Mouse (Mus musculus) lung, embryonic 16.5 days (tissue): ENCODE measurements around the gene Tpr. TPM values are rescaled to one million over a fixed set of nuclear protein-coding genes. Genes with fewer than 3 reads are reported as not detected.
A peak's percentile ranks its signal among the peaks of the same experiment; 100 is the strongest.

ENCODE experiments used
- ATAC-seq: fragments of 200-750 bp; cut with Nextera tagmentation; 2 replicates; pipeline ENCODE4 v1.8.0; 2017; ENCODE audit warnings: low read depth, mild to moderate bottlenecking, moderate library complexity
- H3K27ac ChIP-seq: fragments of 300-500 bp; sonication (generic); 2 replicates; pipeline ENCODE4 v1.5.1; 2014; ENCODE audit warnings: mild to moderate bottlenecking, control low read depth, low read length
- H3K27me3 ChIP-seq: fragments of 300-500 bp; sonication (generic); 2 replicates; pipeline ENCODE4 v1.6.1; 2014; ENCODE audit warnings: low read depth, low read length, mixed read lengths; ENCODE audit not compliant: control insufficient read depth, insufficient read depth
- H3K36me3 ChIP-seq: fragments of 300-500 bp; sonication (generic); 2 replicates; pipeline ENCODE4 v1.6.1; 2014; ENCODE audit warnings: low read length; ENCODE audit not compliant: control insufficient read depth, insufficient read depth
- H3K4me1 ChIP-seq: fragments of 300-500 bp; sonication (generic); replicated peaks from 2 replicates; pipeline ENCODE4 v1.6.1; 2014; ENCODE audit warnings: low read length, mixed read lengths; ENCODE audit not compliant: control insufficient read depth, insufficient read depth
- H3K4me2 ChIP-seq: fragments of 300-500 bp; sonication (generic); 2 replicates; pipeline ENCODE4 v1.6.1; 2014; ENCODE audit warnings: low read depth, low read length, control low read depth
- H3K4me3 ChIP-seq: fragments of 300-500 bp; sonication (generic); 2 replicates; pipeline ENCODE4 v1.5.1; 2014; ENCODE audit warnings: mild to moderate bottlenecking, low read length, control low read depth
- H3K9ac ChIP-seq: fragments of 300-500 bp; sonication (generic); 2 replicates; pipeline ENCODE4 v1.6.1; 2014; ENCODE audit warnings: low read length, control low read depth
- H3K9me3 ChIP-seq: fragments of 300-500 bp; sonication (generic); 2 replicates; pipeline ENCODE4 v1.6.1; 2016; ENCODE audit warnings: low read length; ENCODE audit not compliant: control insufficient read depth
- WGBS: fragments of 180-500 bp; shearing (Covaris S2); extraction: QIAGEN DNeasy Blood & Tissue Kit; methylation state at CpG from one replicate; pipeline ENCODE4 v1.1.7; 2014; 5-methylcytosine and 5-hydroxymethylcytosine counted together
- polyA plus RNA-seq: library from polyadenylated mRNA; unstranded; fragments of >200 nt; fragmentation: Nextera tagmentation; extraction: Ambion mirVana; gene quantifications from 2 replicates; pipeline ENCODE4 v1.2.1, GENCODE M21; 2015

Tpr gene
- polyA plus RNA-seq, 1 experiment from 2014 or later: 157 TPM

- H3K27me3 ChIP-seq: no peaks in the 10 kb centered on the region
- WGBS: 68% methylated on average over 7 of the region's 7 CpGs
These were observed 79.9 kb downstream of the Tpr start for GRCm38 (mm10) chr1:150472525-150472924.

DNA sequence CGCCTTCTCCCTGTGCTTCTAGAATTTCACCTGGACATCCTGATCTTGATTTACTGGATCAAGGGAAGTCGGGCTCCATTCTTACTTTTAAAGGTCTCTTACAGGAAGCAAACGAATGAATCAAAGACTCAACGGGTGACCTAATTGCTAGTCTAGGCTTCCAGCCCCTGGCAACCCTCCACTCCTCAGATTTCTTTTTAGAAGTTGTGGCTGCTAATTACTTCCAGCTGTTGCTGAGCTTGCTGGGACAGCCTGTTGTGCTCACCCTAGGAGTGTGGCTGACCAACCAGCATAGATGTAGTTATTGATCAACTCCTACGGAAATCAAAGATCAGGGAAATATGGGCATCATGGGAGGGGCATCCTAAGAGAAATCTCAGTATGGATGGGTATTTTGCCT, 88.0 kb downstream of the Tpr start:
- H3K4me2 ChIP-seq: no peak overlapping the region

More at GRCm38 (mm10) chr1:150472525-150472924, 79.9 kb downstream of the Tpr start:
- H3K36me3 ChIP-seq: no peaks in the 10 kb centered on the region
- no peak overlapping the region for H3K4me3 ChIP-seq
- H3K4me2 ChIP-seq: no peak overlapping the region
- peak; percentile 38; the same call in 1 of the 2 replicates for ATAC-seq
- H3K4me1 ChIP-seq: no peaks in the 10 kb centered on the region
- no peak overlapping the region for H3K27ac ChIP-seq
- H3K9ac ChIP-seq: no peak overlapping the region
- H3K9me3 ChIP-seq: no peaks in the 10 kb centered on the region

GRCm38 (mm10) chr1:150489148-150489547, 96.5 kb downstream of the Tpr start:
- Histone ChIP-seq H3K4me3 (no peak overlapping the region), H3K9me3 (no peaks in the 10 kb centered on the region), H3K27me3 (no peaks in the 10 kb centered on the region), H3K27ac (no peak overlapping the region), H3K4me1 (no peaks in the 10 kb centered on the region), H3K9ac (no peak overlapping the region), H3K36me3 (no peaks in the 10 kb centered on the region), H3K4me2 (no peak overlapping the region)
- ATAC-seq: no peak
- WGBS: 92% methylated on average over 2 of the region's 2 CpGs

More for the DNA sequence above, 88.0 kb downstream of the Tpr start:
- WGBS: 69% methylated on average over 5 of the region's 5 CpGs
- Histone ChIP-seq H3K9ac (no peak overlapping the region), H3K4me1 (no peaks in the 10 kb centered on the region), H3K4me3 (no peak overlapping the region), H3K27me3 (no peaks in the 10 kb centered on the region), H3K9me3 (peaks cover 2% of the 10 kb centered on the region; the same call in 1 of the 2 replicates), H3K36me3 (no peaks in the 10 kb centered on the region), H3K27ac (no peak overlapping the region)
- no peak for ATAC-seq

GRCm38 (mm10) chr1:150496626-150497302, 104.1 kb downstream of the Tpr start:
- Histone ChIP-seq H3K4me3 (no peak overlapping the region), H3K9ac (no peak overlapping the region), H3K27ac (no peak overlapping the region), H3K27me3 (no peaks in the 10 kb centered on the region), H3K36me3 (no peaks in the 10 kb centered on the region), H3K4me1 (no peaks in the 10 kb centered on the region), H3K9me3 (no peaks in the 10 kb centered on the region), H3K4me2 (no peak overlapping the region)
- ATAC-seq: no peak
- WGBS: 77% methylated on average over 6 of the region's 6 CpGs

DNA sequence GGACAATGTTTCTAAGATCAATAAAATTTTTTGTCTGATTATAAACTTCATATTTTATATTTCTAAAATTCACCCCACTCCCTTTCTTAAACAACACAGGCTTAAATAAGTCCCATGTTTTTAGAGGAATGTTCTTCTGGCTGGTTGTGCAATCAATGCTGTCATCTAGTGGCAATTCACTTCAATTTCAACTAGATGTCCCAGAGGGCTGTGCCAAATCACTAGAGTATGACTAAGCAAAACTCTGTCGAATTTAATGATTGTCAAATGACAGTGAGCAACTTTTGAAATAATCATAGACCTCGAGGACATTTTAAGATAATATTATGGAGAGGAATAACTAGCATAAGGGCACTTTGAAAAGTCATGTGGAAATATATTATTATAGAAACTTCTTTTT, 105.1 kb downstream of the Tpr start:
- Histone ChIP-seq H3K4me3 (no peak overlapping the region), H3K9ac (no peak overlapping the region), H3K9me3 (no peaks in the 10 kb centered on the region), H3K36me3 (no peaks in the 10 kb centered on the region), H3K27me3 (no peaks in the 10 kb centered on the region), H3K4me1 (no peaks in the 10 kb centered on the region), H3K4me2 (no peak overlapping the region), H3K27ac (no peak overlapping the region)
- 0 out of 2 replicates have a peak, but pooled peaks have one; percentile 54 for ATAC-seq
- 48% methylated on average over 2 of the region's 2 CpGs for WGBS

- ATAC-seq: no peak
- H3K9me3 ChIP-seq: no peaks in the 10 kb centered on the region
- H3K36me3 ChIP-seq: no peaks in the 10 kb centered on the region
- H3K27me3 ChIP-seq: no peaks in the 10 kb centered on the region
- no peak overlapping the region for H3K27ac ChIP-seq
- H3K9ac ChIP-seq: no peak overlapping the region
- H3K4me3 ChIP-seq: no peak overlapping the region
- H3K4me1 ChIP-seq: no peaks in the 10 kb centered on the region
- H3K4me2 ChIP-seq: no peak overlapping the region
- 77% methylated on average over 2 of the region's 2 CpGs for WGBS
These were observed 105.5 kb downstream of the Tpr start for GRCm38 (mm10) chr1:150498177-150498576.

Other genes with a start within 250 kb of the Tpr start
- gene Pdc, start 73.4 kb upstream of the Tpr start, polyA plus RNA-seq: not detected in 2 replicates
- gene Odr4, start 242 bp downstream of the Tpr start, polyA plus RNA-seq: 34.3 and 38.9 TPM in 2 replicates
- 0.31 and 0.48 TPM in 2 replicates for gene Prg4, start 73.3 kb downstream of the Tpr start, polyA plus RNA-seq